Mouse (Mus musculus): Measurements from ENCODE around the gene Enkur.

Gene Enkur

DNA sequence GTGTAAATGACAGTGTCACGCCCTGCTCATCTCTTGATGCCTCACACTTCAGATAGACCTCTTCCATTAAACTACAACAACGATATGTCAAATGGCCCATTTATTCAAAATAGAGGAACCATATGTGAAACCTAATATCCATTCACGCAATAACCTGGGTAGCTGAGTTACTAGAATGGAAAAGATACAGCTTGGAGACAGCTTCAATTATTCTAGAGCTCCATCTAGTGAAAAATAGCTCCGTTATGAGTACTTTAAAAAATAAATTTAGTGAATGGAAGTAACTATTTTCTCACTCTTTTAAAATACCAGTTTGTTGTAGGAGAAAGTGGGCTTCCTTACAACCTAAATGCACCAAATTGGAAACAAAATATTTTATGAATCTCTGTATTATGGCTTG lies 16.6 kb downstream of the Enkur start:
- DNase-seq (ENCODE audit: low read depth, low spot score) = no peak

- peak; percentile 57 for DNase-seq (ENCODE audit: low read depth, low spot score)
Observed at GRCm38 (mm10) chr2:21187576-21187975, 17.6 kb downstream of the Enkur start.

GRCm38 (mm10) chr2:21182811-21183210 lies 22.4 kb downstream of the Enkur start:
- DNase-seq (ENCODE audit: low read depth, low spot score) = no peak

GRCm38 (mm10) chr2:21179136-21179535 lies 26.0 kb downstream of the Enkur start:
- DNase-seq (ENCODE audit: low read depth, low spot score) = no peak

DNA sequence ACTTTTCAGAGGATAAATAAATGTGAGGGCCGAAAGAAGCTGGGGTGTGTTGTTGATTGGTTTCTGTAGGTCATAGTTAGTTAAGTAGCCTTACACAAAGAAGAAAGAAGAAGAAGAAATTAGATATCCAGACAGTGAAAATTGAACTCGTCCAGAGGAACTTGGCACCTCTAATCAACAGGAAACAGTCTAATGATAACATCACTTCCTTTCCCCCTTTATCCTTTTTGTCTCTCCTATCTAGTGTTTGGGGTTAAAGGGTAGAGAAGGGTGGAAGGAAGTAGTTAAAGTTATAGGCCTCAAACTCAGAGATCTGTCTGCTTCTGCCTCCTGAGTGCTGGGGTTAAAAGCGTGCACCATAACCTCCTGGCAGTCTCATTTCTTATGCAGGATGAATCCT lies 32.4 kb downstream of the Enkur start:
- no peak for DNase-seq (ENCODE audit: low read depth, low spot score)

DNA sequence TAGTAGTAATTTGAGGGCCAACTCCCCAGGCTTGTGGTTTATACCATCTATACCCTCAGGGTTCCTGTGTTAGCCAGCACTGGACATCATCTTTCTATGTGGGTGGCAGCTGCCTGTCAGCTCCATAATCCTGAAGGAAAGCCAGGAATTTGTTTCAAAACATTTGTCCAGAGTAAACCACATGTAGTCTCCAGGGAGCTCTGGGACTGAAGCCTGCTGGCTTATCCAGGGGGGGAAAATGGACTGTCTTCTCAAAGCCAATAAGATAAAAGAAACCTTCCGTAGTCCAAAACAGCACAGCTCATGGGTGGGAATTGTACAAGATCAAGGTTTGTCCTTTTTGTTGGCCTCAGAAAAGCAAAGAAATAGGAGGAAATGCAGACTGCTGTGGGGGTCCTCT lies 37.2 kb downstream of the Enkur start:
- DNase-seq (ENCODE audit: low read depth, low spot score) = no peak

- DNase-seq (ENCODE audit: low read depth, low spot score) = no peak
Observed at GRCm38 (mm10) chr2:21164296-21164695, 40.9 kb downstream of the Enkur start.

GRCm38 (mm10) chr2:21153469-21153868 lies 51.7 kb downstream of the Enkur start:
- DNase-seq (ENCODE audit: low read depth, low spot score) = no peak

DNA sequence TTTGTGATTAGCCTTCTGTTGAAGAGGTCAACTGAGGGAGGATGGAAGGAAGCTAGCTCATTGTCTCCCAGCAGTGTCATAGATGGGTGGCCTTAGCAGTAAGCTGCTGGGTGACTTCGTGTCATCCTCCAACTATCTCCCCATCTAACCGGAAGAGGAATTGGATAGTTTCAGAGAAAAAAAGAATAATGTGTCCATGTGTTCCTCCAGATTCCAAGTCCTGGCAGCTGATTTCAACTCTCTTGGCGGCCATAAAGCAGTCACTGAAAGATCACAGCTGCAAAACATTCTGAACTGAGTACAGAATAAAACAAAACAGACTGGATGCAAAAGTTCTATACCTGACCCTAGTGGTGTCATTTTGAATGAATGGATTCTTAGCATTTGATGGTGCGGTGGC lies 58.0 kb downstream of the Enkur start:
- DNase-seq (ENCODE audit: low read depth, low spot score) = no peak

GRCm38 (mm10) chr2:21146486-21146885 lies 58.7 kb downstream of the Enkur start:
- no peak for DNase-seq (ENCODE audit: low read depth, low spot score)

DNA sequence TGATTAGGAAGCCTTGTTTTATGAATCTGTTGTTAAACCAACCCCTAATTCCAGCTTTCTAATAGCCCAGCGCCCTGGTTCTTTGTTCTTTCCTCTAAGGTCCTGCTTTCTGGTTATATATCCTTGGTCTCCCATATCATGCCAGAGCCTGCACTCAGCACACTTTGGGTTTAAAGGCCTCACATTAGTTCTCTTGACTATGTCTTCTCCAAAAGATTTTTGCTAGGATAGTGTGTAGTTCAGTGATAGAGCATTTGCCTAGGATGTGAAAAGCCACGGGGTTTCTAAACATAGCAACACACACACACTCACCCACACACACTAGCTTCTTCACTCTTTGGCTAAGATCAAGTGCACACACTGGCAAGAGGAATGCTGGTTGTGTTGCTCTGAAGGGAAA lies 62.5 kb downstream of the Enkur start:
- no peak for DNase-seq (ENCODE audit: low read depth, low spot score)

DNA sequence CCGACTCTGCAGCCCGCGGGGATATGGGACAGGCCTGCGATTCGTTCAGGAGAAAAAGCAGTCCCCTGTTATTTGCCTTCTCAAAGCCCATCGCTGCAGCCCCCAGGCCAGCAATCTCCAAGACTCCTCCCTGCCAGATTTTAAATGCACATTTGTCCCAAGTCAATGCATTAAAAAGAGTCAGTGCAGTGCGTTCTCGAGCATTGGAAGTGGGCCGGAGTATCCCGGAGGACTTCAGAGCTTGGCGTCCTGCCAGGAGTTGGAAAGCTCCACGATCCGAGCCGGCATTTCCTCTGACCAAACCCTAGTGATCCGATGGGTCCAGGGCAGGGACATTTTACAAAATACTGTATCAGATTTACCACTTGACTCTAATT lies 63.0 kb downstream of the Enkur start:
- peak; percentile 17 for DNase-seq (ENCODE audit: low read depth, low spot score)

- peak; percentile 59 for DNase-seq (ENCODE audit: low read depth, low spot score)
Observed at GRCm38 (mm10) chr2:21141520-21142203, 63.5 kb downstream of the Enkur start.

GRCm38 (mm10) chr2:21141189-21141519 lies 64.0 kb downstream of the Enkur start:
- no peak for DNase-seq (ENCODE audit: low read depth, low spot score)

Measured in ES-CJ7 (cell line).